Mouse (Mus musculus) ES-Bruce4 (cell line): ENCODE measurements around the gene Gpc6. TPM values are rescaled to one million over a fixed set of nuclear protein-coding genes. Genes with fewer than 3 reads are reported as not detected.

Source experiments
- H3K27ac ChIP-seq: 2 replicates; pipeline ENCODE4 v1.5.1; 2012; ENCODE audit warnings: low read length, inconsistent platforms; ENCODE audit not compliant: insufficient read depth
- H3K27me3 ChIP-seq: 2 replicates; pipeline ENCODE4 v1.6.1; 2012; ENCODE audit warnings: mild to moderate bottlenecking, low read length, inconsistent platforms; ENCODE audit not compliant: control insufficient read depth, poor library complexity, insufficient read depth, severe bottlenecking
- H3K36me3 ChIP-seq: 2 replicates; pipeline ENCODE4 v1.6.1; 2012; ENCODE audit warnings: inconsistent platforms, mild to moderate bottlenecking, low read length, moderate library complexity; ENCODE audit not compliant: control insufficient read depth, poor library complexity, insufficient read depth, severe bottlenecking
- H3K4me1 ChIP-seq: one replicate; pipeline ENCODE4 v1.8.1; 2011; ENCODE audit warnings: low read length; ENCODE audit not compliant: control insufficient read depth, insufficient read depth
- H3K4me3 ChIP-seq: 2 replicates; pipeline ENCODE4 v1.5.1; 2011; ENCODE audit warnings: low read depth, mild to moderate bottlenecking, low read length
- H3K9ac ChIP-seq: 2 replicates; pipeline ENCODE4 v1.6.1; 2012; ENCODE audit warnings: low read depth, mild to moderate bottlenecking, inconsistent platforms; ENCODE audit not compliant: poor library complexity, severe bottlenecking
- H3K9me3 ChIP-seq: replicated peaks from 2 replicates; pipeline ENCODE4 v1.6.1; 2012; ENCODE audit warnings: mild to moderate bottlenecking, low read length, inconsistent platforms; ENCODE audit not compliant: control insufficient read depth, poor library complexity, insufficient read depth, severe bottlenecking
- CTCF ChIP-seq: IDR thresholded peaks from one replicate; pipeline ENCODE4 v1.8.1; 2011; ENCODE audit warnings: low read depth, low read length
- EP300 ChIP-seq: IDR thresholded peaks from 2 replicates; pipeline ENCODE4 v1.6.1; 2011; ENCODE audit warnings: low read depth, low read length; ENCODE audit not compliant: insufficient read depth
- POLR2A ChIP-seq: IDR thresholded peaks from one replicate; pipeline ENCODE4 v1.8.1; 2011; ENCODE audit warnings: low read length; ENCODE audit not compliant: insufficient read depth
- polyA plus RNA-seq: library from polyadenylated mRNA; stranded (reverse); fragments of >200 nt; gene quantifications from 2 replicates; pipeline ENCODE4 v1.2.4, GENCODE M21; 2011; ENCODE audit warnings: low read depth; ENCODE audit not compliant: missing spikeins, insufficient read depth, insufficient read length

Gpc6 gene
- polyA plus RNA-seq, 1 experiment = 4.7 TPM

- no peak overlapping the region for H3K9ac ChIP-seq
Measured at GRCm38 (mm10) chr14:117674482-117674881, 749.4 kb downstream of the Gpc6 start.

GRCm38 (mm10) chr14:117679926-117680325 is 754.8 kb downstream of the Gpc6 start:
- TF ChIP-seq CTCF = no peak
- no peak for TF ChIP-seq EP300
- TF ChIP-seq POLR2A = no peak
- no peaks in the 10 kb centered on the region for H3K27me3 ChIP-seq
- no peaks in the 10 kb centered on the region for H3K36me3 ChIP-seq
- H3K9me3 ChIP-seq = no peaks in the 10 kb centered on the region
- no peak overlapping the region for H3K9ac ChIP-seq
- H3K4me1 ChIP-seq = no peaks in the 10 kb centered on the region
- no peak overlapping the region for H3K27ac ChIP-seq
- H3K4me3 ChIP-seq = no peak overlapping the region

More at GRCm38 (mm10) chr14:117674482-117674881, 749.4 kb downstream of the Gpc6 start:
- Histone ChIP-seq H3K36me3 (no peaks in the 10 kb centered on the region), H3K27ac (no peak overlapping the region), H3K4me3 (no peak overlapping the region), H3K27me3 (no peaks in the 10 kb centered on the region), H3K4me1 (no peaks in the 10 kb centered on the region), H3K9me3 (no peaks in the 10 kb centered on the region)
- TF ChIP-seq EP300 = no peak
- TF ChIP-seq POLR2A = no peak
- TF ChIP-seq CTCF = no peak

- Histone ChIP-seq H3K27ac (no peak overlapping the region), H3K9me3 (no peaks in the 10 kb centered on the region), H3K4me1 (no peaks in the 10 kb centered on the region), H3K9ac (no peak overlapping the region), H3K36me3 (no peaks in the 10 kb centered on the region), H3K27me3 (no peaks in the 10 kb centered on the region), H3K4me3 (no peak overlapping the region)
- no peak for TF ChIP-seq CTCF
- TF ChIP-seq POLR2A = no peak
- TF ChIP-seq EP300 = no peak
Measured at GRCm38 (mm10) chr14:117681321-117681921, 756.3 kb downstream of the Gpc6 start.

- Histone ChIP-seq H3K4me3 (no peak overlapping the region), H3K27ac (no peak overlapping the region), H3K36me3 (no peaks in the 10 kb centered on the region), H3K9me3 (no peaks in the 10 kb centered on the region), H3K27me3 (no peaks in the 10 kb centered on the region), H3K4me1 (no peaks in the 10 kb centered on the region), H3K9ac (no peak overlapping the region)
- no peak for TF ChIP-seq POLR2A
- TF ChIP-seq EP300 = no peak
- TF ChIP-seq CTCF = no peak
Measured at GRCm38 (mm10) chr14:117683149-117683548, 758.0 kb downstream of the Gpc6 start.

- Histone ChIP-seq H3K27ac (no peak overlapping the region), H3K9ac (no peak overlapping the region), H3K4me3 (no peak overlapping the region), H3K4me1 (no peaks in the 10 kb centered on the region), H3K36me3 (no peaks in the 10 kb centered on the region), H3K27me3 (no peaks in the 10 kb centered on the region), H3K9me3 (no peaks in the 10 kb centered on the region)
- no peak for TF ChIP-seq EP300
- no peak for TF ChIP-seq POLR2A
- no peak for TF ChIP-seq CTCF
Measured at GRCm38 (mm10) chr14:117689848-117690247, 764.7 kb downstream of the Gpc6 start.

GRCm38 (mm10) chr14:117695565-117695964 is 770.5 kb downstream of the Gpc6 start:
- Histone ChIP-seq H3K27ac (no peak overlapping the region), H3K9me3 (no peaks in the 10 kb centered on the region), H3K4me1 (no peaks in the 10 kb centered on the region), H3K4me3 (no peak overlapping the region), H3K36me3 (no peaks in the 10 kb centered on the region), H3K9ac (no peak overlapping the region), H3K27me3 (no peaks in the 10 kb centered on the region)
- TF ChIP-seq POLR2A = no peak
- TF ChIP-seq EP300 = no peak
- TF ChIP-seq CTCF = no peak
